Mouse (Mus musculus): ENCODE data around the gene Ift122.

- no peak for TF ChIP-seq CHD2 (IDR thresholded peaks at IDR 0.05; ENCODE audit: low read length)
- TF ChIP-seq NRF1 (IDR thresholded peaks at IDR 0.05; ENCODE audit: insufficient read depth, low read depth, low read length, poor library complexity, severe bottlenecking): no peak
Observed at GRCm38 (mm10) chr6:115859258-115859657, 6.0 kb downstream of the Ift122 start.
